Comparison of ENCODE assay signal across 23 mouse cellular contexts in genomic region chr7:84600631-84601030, GRCm38 (mm10). TPM values are rescaled to one million over a fixed set of nuclear protein-coding genes. Genes with fewer than 3 reads are reported as not detected.
DNase-seq lines count a peak whose midpoint lies in the region; ATAC-seq and TF ChIP-seq lines count a peak whose summit lies in the region.
"Had no signal": no experiment of that assay in that cellular context is flagged by ENCODE, and none has a peak within 500 bp of the region (broad histone marks: within the 10 kb centered on the region; RNA-seq: fewer than 3 reads in every experiment).

No protein-coding gene starts in this region.

- peaks cover 41% of the 10 kb centered on the region for H3K79me2 ChIP-seq in CH12.LX (replicated peaks; ENCODE audit: control insufficient read depth, extremely low read depth, insufficient read depth, poor library complexity, severe bottlenecking)

- TF ChIP-seq CTCF in CH12.LX (conservative IDR thresholded peaks at IDR 0.05 in 1 of 2, IDR thresholded peaks at IDR 0.05 in 1 of 2; ENCODE audit: low read depth in 2 of 2, low read length in 2 of 2): no peak

- H3K4me1 ChIP-seq in forebrain, embryonic 10.5 days: peaks cover 6% of the 10 kb centered on the region
- peaks cover 8% of the 10 kb centered on the region for H3K4me1 ChIP-seq in forebrain, embryonic 12.5 days
- H3K4me1 ChIP-seq in heart, embryonic 10.5 days: 0 out of 2 replicates have a peak, but pooled peaks cover 4% of the 10 kb centered on the region
- H3K4me1 ChIP-seq in CH12.LX (ENCODE audit: control insufficient read depth in 1 of 2, insufficient read depth in 2 of 2): peaks cover 27 to 73% of the 10 kb centered on the region in 2 experiments

- no peak for ATAC-seq in forebrain, embryonic 12.5 days (ENCODE audit: low FRiP score)
- ATAC-seq: CD4-positive, CD25-positive, alpha-beta regulatory T cell, adult 4 months; forebrain, embryonic 14.5 days; forebrain, embryonic 16.5 days had no signal

- H3K9ac ChIP-seq in forebrain, embryonic 12.5 days: no peak overlapping the region
- no peak overlapping the region for H3K9ac ChIP-seq in CH12.LX (ENCODE audit: insufficient read depth, low read depth)
- H3K9ac ChIP-seq: embryonic facial prominence, embryonic 13.5 days; embryonic facial prominence, embryonic 15.5 days had no signal

- in situ Hi-C loops in CH12.LX (cut with MboI; ENCODE audit: low pct_ligation_motif_present, low pct_unique_long_range_greater_than_20kb, low sequenced_read_pairs): no loop called here

- intact Hi-C loops in heart, postnatal 36 days (cut with DNase I): no loop called here

- TF ChIP-seq POLR2A in CH12.LX (IDR thresholded peaks at IDR 0.05; ENCODE audit: low read depth, low read length): no peak

- no peak overlapping the region for H3K4me2 ChIP-seq in forebrain, embryonic 12.5 days
- H3K4me2 ChIP-seq in CH12.LX (ENCODE audit: insufficient read depth, low read depth, poor library complexity, severe bottlenecking): no peak overlapping the region
- H3K4me2 ChIP-seq: embryonic facial prominence, embryonic 13.5 days; embryonic facial prominence, embryonic 15.5 days had no signal

- peak; percentile 8 for DNase-seq in forebrain, embryonic 10.5 days (ENCODE audit: extremely low spot score, low spot score)
- peak; percentile 63 for DNase-seq in heart, embryonic 10.5 days (ENCODE audit: low spot score)
- DNase-seq in heart, postnatal 36 days: no peak
- DNase-seq in CH12.LX (ENCODE audit: extremely low read depth): no peak
- DNase-seq: adrenal gland, adult 2 months; adrenal gland, postnatal 10 days; adrenal gland, postnatal 25 days; B cell, adult 2 months; cerebellum, adult 11 months; cerebellum, adult 18-20 months; cerebellum, adult 8-10 months; cerebellum, adult 9-11 months; cerebellum, postnatal 14 days; cerebellum, postnatal 36 days; embryo, embryonic 11 days had no signal

- H3K4me3 ChIP-seq in forebrain, embryonic 10.5 days: no peak overlapping the region
- H3K4me3 ChIP-seq in forebrain, embryonic 12.5 days (replicated peaks): no peak overlapping the region
- no peak overlapping the region for H3K4me3 ChIP-seq in heart, embryonic 10.5 days
- H3K4me3 ChIP-seq in CH12.LX (replicated peaks in 1 of 3; ENCODE audit: low read depth in 2 of 3, low read length in 2 of 3, poor library complexity in 1 of 3): no peak overlapping the region
- H3K4me3 ChIP-seq: embryonic facial prominence, embryonic 13.5 days; embryonic facial prominence, embryonic 15.5 days; erythroblast, embryonic 14.5 days had no signal

- TF ChIP-seq RAD21 in CH12.LX (IDR thresholded peaks at IDR 0.05; ENCODE audit: low read depth, low read length): no peak

- H3K9me3 ChIP-seq in forebrain, embryonic 10.5 days: no peaks in the 10 kb centered on the region
- H3K9me3 ChIP-seq in forebrain, embryonic 12.5 days: no peaks in the 10 kb centered on the region
- H3K9me3 ChIP-seq in heart, embryonic 10.5 days: no peaks in the 10 kb centered on the region
- no peaks in the 10 kb centered on the region for H3K9me3 ChIP-seq in CH12.LX (replicated peaks; ENCODE audit: low read length)
- H3K9me3 ChIP-seq: embryonic facial prominence, embryonic 13.5 days; embryonic facial prominence, embryonic 15.5 days had no signal

- no peak for TF ChIP-seq EP300 in CH12.LX (IDR thresholded peaks at IDR 0.05; ENCODE audit: low read length)

- WGBS in forebrain, embryonic 10.5 days: 90% methylated on average over 2 of the region's 2 CpGs
- 96% methylated on average over 2 of the region's 2 CpGs for WGBS in forebrain, embryonic 12.5 days
- WGBS in heart, embryonic 10.5 days: 84% methylated on average over 2 of the region's 2 CpGs

- peaks cover 16% of the 10 kb centered on the region for H3K27me3 ChIP-seq in forebrain, embryonic 10.5 days (ENCODE audit: poor library complexity, severe bottlenecking)
- peaks cover 4% of the 10 kb centered on the region; the same call in 1 of the 2 replicates for H3K27me3 ChIP-seq in forebrain, embryonic 12.5 days
- H3K27me3 ChIP-seq in heart, embryonic 10.5 days (ENCODE audit: insufficient read depth, poor library complexity, severe bottlenecking): 0 out of 2 replicates have a peak, but pooled peaks cover 5% of the 10 kb centered on the region
- H3K27me3 ChIP-seq in CH12.LX (replicated peaks): no peaks in the 10 kb centered on the region
- H3K27me3 ChIP-seq: embryonic facial prominence, embryonic 13.5 days; embryonic facial prominence, embryonic 15.5 days had no signal

- dilution Hi-C loops in CH12.LX (cut with MboI; ENCODE audit: extremely low pct_ligation_motif_present, extremely low pct_unique_long_range_greater_than_20kb, low sequenced_read_pairs): no loop called here

- no peaks in the 10 kb centered on the region for H3K36me3 ChIP-seq in forebrain, embryonic 10.5 days (replicated peaks)
- H3K36me3 ChIP-seq in forebrain, embryonic 12.5 days (replicated peaks): no peaks in the 10 kb centered on the region
- H3K36me3 ChIP-seq in heart, embryonic 10.5 days: no peaks in the 10 kb centered on the region
- peaks cover 41 to 57% of the 10 kb centered on the region in 2 experiments for H3K36me3 ChIP-seq in CH12.LX (replicated peaks in 1 of 2; ENCODE audit: control insufficient read depth in 1 of 2, insufficient read depth in 1 of 2, low read length in 1 of 2)
- H3K36me3 ChIP-seq: embryonic facial prominence, embryonic 13.5 days; embryonic facial prominence, embryonic 15.5 days had no signal

- no peak overlapping the region for H3K27ac ChIP-seq in forebrain, embryonic 10.5 days
- no peak overlapping the region for H3K27ac ChIP-seq in forebrain, embryonic 12.5 days
- H3K27ac ChIP-seq in heart, embryonic 10.5 days: no peak overlapping the region
- 0 out of 2 replicates have a peak overlapping the region, but pooled peaks have one; percentile 10 for H3K27ac ChIP-seq in CH12.LX (ENCODE audit: insufficient read depth, low read depth)
- H3K27ac ChIP-seq: embryonic facial prominence, embryonic 13.5 days; embryonic facial prominence, embryonic 15.5 days had no signal

TF ChIP-seq in CH12.LX, 34 proteins besides CTCF, POLR2A, EP300 and RAD21:
- no peak for TF ChIP-seq IRF4 (IDR thresholded peaks at IDR 0.05; ENCODE audit: low read depth, low read length)
- no peak for TF ChIP-seq HCFC1 (IDR thresholded peaks at IDR 0.05; ENCODE audit: low read depth, low read length)
- TF ChIP-seq E2F4 (IDR thresholded peaks at IDR 0.05; ENCODE audit: insufficient replicate concordance, low read depth, low read length): no peak
- no peak for TF ChIP-seq JUN (IDR thresholded peaks at IDR 0.05; ENCODE audit: insufficient read depth, low read depth, low read length)
- TF ChIP-seq CHD2 (IDR thresholded peaks at IDR 0.05; ENCODE audit: low read length): no peak
- no peak for TF ChIP-seq PAX5 (IDR thresholded peaks at IDR 0.05; ENCODE audit: low read length)
- TF ChIP-seq ETS1 (conservative IDR thresholded peaks at IDR 0.05; ENCODE audit: low read depth, low read length): no peak
- no peak for TF ChIP-seq MYC (IDR thresholded peaks at IDR 0.05; ENCODE audit: low read depth, low read length)
- TF ChIP-seq ZC3H11A (IDR thresholded peaks at IDR 0.05; ENCODE audit: low read depth, low read length): no peak
- TF ChIP-seq NELFE (IDR thresholded peaks at IDR 0.05; ENCODE audit: low read depth, low read length): no peak
- TF ChIP-seq MAZ (IDR thresholded peaks at IDR 0.05; ENCODE audit: low read depth, low read length): no peak
- TF ChIP-seq NRF1 (IDR thresholded peaks at IDR 0.05; ENCODE audit: low read depth, low read length): no peak
- no peak for TF ChIP-seq TCF12 (IDR thresholded peaks at IDR 0.05; ENCODE audit: low read depth, low read length)
- TF ChIP-seq GABPA (IDR thresholded peaks at IDR 0.05; ENCODE audit: insufficient replicate concordance, low read depth, low read length): no peak
- TF ChIP-seq SMC3 (IDR thresholded peaks at IDR 0.05; ENCODE audit: low read depth, low read length): no peak
- TF ChIP-seq MEF2A (IDR thresholded peaks at IDR 0.05; ENCODE audit: borderline replicate concordance, low read depth, low read length): no peak
- TF ChIP-seq MAFK (IDR thresholded peaks at IDR 0.05; ENCODE audit: insufficient replicate concordance, low read length): no peak
- TF ChIP-seq KAT2A (IDR thresholded peaks at IDR 0.05; ENCODE audit: insufficient replicate concordance, low read length): no peak
TF ChIP-seq in CH12.LX: peak in this region for 0.

RNA-seq across cellular contexts. Expression of gene Fah, which starts 5.9 kb away (rescaled TPM):
- polyA plus RNA-seq in forebrain, embryonic 10.5 days (2016; fragmentation: Nextera tagmentation; extraction: Ambion mirVana): 1.9 and 2.2 TPM in 2 replicates
- 2.4 and 3.0 TPM in 2 replicates for polyA plus RNA-seq in forebrain, embryonic 12.5 days (2016; fragmentation: Nextera tagmentation; extraction: Ambion mirVana)
- 9.9 and 14.7 TPM in 2 replicates for polyA plus RNA-seq in heart, embryonic 10.5 days (2016; fragmentation: Nextera tagmentation; extraction: Ambion mirVana)
- total RNA-seq in heart, postnatal 36 days (2021): 10 to 100 TPM; 19.8 to 22.6 TPM
- total RNA-seq in CH12.LX (2012; rRNA removed) (167 and 170 TPM in 2 replicates), CH12.LX (2014; rRNA removed) (128 and 131 TPM in 2 replicates)
- 184 and 203 TPM in 2 replicates for polyA plus RNA-seq in CH12.LX (2012; ENCODE audit: insufficient read length, low read depth)
- total RNA-seq: MEL had no signal

Comparison
In these comparisons a context has a peak if more than half of its experiments do, and no peak if none do; other contexts are left out.
1. DNase-seq: peak in forebrain, embryonic 10.5 days (single experiment) and heart, embryonic 10.5 days (single experiment); none in heart, postnatal 36 days (0 of 2) and CH12.LX (single experiment).
2. RNA of gene Fah, which starts 5.9 kb away (polyA plus RNA-seq): 184 to 203 TPM in CH12.LX; 9.9 to 14.7 TPM in heart, embryonic 10.5 days, 2.4 to 3.0 TPM in forebrain, embryonic 12.5 days and 1.9 to 2.2 TPM in forebrain, embryonic 10.5 days; every median in the first group is over 10 times any median in the second.